Comparison of ENCODE assay signal across 21 mouse cellular contexts in genomic region chr1:125537131-125537530, GRCm38 (mm10).
"Had no signal": no experiment of that assay in that cellular context is flagged by ENCODE, and none has a peak within 500 bp of the region (broad histone marks: within the 10 kb centered on the region; RNA-seq: fewer than 3 reads in every experiment).

No protein-coding gene starts in this region.

- H3K9ac ChIP-seq: liver, postnatal 0 days; lung, embryonic 15.5 days; midbrain, embryonic 12.5 days; neural tube, embryonic 13.5 days; neural tube, embryonic 15.5 days had no signal

- DNase-seq: liver, postnatal 0 days; lung, adult 2 months; lung, postnatal 14 days; lung, postnatal 36 days; midbrain, embryonic 14.5 days; right cerebral cortex, adult 18-20 months; right cerebral cortex, postnatal 25 days; right cerebral cortex, postnatal 4 days; spleen, adult 18-20 months; thymus, adult 2 months; thymus, postnatal 25 days; thymus, postnatal 4 days had no signal

- H3K4me3 ChIP-seq: lung, embryonic 15.5 days; megakaryocyte, embryonic 14.5 days; midbrain, embryonic 12.5 days; myocyte; neural tube, embryonic 13.5 days; neural tube, embryonic 15.5 days had no signal

- H3K36me3 ChIP-seq: lung, embryonic 15.5 days; midbrain, embryonic 12.5 days; neural tube, embryonic 13.5 days; neural tube, embryonic 15.5 days had no signal

- H3K27me3 ChIP-seq: lung, embryonic 15.5 days; megakaryocyte, embryonic 14.5 days; midbrain, embryonic 12.5 days; neural tube, embryonic 13.5 days; neural tube, embryonic 15.5 days had no signal

- H3K9me3 ChIP-seq: lung, embryonic 15.5 days; megakaryocyte, embryonic 14.5 days; midbrain, embryonic 12.5 days; neural tube, embryonic 13.5 days; neural tube, embryonic 15.5 days had no signal

- ATAC-seq: liver, postnatal 0 days; lung, postnatal 0 days; midbrain, embryonic 16.5 days had no signal

- H3K4me1 ChIP-seq: midbrain, embryonic 12.5 days; neural tube, embryonic 13.5 days; neural tube, embryonic 15.5 days had no signal

- H3K27ac ChIP-seq: lung, embryonic 15.5 days; macrophage; midbrain, embryonic 12.5 days; neural tube, embryonic 13.5 days; neural tube, embryonic 15.5 days had no signal

- H3K4me2 ChIP-seq: lung, embryonic 15.5 days; midbrain, embryonic 12.5 days; neural tube, embryonic 13.5 days; neural tube, embryonic 15.5 days had no signal
